Mouse (Mus musculus): ENCODE measurements around the gene Prep.

Prep gene

DNA sequence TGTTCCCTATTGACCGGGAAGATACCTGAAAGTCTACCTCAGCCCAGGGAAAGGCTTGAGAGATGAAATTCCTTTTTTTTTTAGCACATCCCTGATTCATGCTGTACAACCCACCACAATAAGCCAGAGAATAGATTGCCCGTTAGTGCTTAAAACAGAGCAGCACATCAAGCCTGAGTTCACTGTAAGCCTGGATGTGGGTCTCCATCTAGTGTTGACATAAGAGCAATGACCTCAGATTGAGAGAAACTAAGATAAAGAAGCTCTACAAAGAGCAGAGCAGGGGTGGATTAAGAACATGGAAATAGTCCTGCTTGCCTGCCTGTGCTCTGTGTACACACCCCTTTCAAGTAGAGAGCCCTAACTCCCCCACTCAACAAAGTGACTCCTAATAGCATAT, 118.5 kb downstream of the Prep start:
- no peak for DNase-seq (ENCODE audit: low spot score)

DNA sequence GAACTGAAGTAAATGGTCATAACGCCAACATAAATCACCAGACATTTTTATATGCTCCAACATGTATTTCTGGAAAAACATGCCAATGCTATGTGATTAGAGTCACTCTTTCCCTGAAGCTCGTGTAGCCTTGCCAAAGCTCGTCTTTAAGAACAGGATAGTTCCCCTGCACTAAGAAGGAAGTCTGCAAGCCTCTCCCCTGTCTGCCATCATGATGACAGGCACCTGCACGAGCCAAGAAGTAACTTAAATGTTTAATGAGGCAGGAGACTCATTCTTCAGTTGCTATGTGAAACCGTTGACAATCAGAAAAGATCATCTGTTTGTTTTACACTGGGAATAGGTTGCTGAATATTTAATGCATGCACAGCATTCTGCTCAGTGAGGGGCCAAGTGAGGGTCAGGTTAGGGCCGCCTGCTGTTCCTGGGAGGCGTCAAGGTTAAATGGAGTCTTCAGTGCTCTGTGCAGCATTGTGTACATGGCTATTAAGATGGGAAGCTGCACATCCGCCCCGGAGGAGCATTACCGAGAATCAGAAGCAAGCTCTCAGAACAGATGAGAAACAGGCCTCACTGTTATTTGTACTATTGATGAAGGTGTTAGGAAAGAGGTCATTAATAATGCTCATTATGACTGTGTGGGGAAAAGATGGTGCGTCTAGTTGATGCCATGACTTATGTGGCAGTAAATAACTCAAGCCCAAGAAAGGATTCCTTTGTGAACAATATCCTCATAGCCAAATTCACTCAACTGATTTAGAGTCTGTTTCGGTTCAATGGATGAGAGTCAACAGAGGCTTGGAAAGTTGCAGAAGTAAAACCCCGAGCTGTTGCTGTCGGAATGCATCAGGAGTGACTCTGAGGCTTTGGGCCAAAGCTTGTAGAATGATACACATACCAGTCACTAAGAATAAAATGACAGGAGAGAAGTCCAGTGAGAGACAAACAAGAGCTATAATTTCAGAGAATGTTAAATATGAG, 126.6 kb downstream of the Prep start:
- DNase-seq (ENCODE audit: low spot score), result no peak

DNA sequence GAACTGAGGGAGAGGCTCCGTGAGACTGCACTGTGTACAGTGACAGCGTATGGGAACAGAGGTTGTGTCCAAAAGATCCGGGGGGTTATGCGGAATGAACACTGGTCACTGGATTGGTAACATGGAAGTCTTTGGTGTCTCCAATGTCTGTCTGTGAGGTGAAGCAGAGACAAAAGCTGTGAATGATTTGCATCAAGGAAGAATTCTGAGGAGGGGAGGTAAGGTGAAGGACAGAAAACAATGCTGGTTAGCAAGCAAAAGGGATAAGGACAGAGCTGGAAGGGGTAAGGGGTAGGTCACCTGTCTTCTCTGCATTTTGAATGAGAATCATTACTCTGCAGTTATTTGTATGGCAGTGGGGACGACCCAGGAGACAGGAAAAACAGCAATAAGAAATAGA, 127.5 kb downstream of the Prep start:
- no peak for DNase-seq (ENCODE audit: low spot score)

DNA sequence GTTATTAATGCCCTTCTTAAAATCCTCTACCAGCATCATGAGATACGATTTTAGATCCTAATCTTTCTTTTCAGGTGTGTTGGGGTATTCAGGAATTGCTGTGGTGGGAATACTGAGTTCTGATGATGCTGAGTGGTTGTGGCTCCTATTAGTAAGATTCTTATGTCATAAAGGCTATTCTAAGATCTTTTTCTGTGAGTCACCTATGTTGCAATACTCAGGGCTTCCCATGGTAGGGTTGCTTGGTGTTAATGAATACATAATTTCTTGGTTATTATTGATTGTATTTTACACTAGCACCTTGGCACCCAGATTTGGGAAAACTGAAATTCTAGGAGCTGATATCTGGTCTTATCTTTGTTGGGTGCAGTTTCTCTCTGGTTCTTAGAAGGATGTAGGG, 137.6 kb downstream of the Prep start:
- no peak for DNase-seq (ENCODE audit: low spot score)

DNA sequence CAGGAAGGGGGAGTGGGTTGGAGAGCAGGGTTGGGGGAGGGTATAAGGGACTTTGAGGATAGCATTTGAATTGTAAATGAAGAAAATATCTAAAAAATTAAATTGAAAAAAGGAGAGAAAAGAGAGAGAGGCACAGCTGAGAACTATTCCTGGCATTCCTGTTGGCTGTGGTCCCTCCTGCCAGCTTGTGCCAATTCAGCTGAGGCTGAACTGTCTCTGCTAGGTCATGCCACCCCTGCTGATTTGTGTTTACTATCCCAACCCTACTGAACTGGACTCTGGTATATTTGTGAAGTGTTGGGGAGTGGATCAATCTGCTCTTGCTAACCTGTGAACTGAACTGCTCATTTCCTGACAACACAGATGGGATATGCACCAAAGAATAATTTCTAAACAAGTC, 143.2 kb downstream of the Prep start:
- no peak for DNase-seq (ENCODE audit: low spot score)

DNA sequence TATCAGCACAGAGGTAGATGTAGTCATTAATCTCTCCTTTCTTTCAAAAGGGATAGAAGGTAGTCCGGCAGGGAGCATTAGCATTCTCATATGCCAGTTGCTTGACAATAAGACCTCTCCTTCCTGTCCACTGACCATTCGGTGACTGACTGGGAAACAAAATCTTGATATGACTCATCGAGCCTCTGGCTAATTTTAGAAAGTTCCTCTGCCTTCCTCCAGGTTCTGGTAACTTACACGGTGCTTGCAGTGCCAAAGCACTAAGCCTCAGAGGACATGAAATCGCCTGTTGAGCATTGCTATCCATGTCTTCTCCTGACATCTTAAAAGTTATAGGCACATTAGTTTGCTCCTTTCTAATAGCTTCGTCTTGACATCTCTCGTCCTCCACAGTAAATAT, 149.7 kb downstream of the Prep start:
- DNase-seq (ENCODE audit: low spot score), result peak; percentile 75

Data from MN1 (cell line).